Mouse (Mus musculus) bone marrow macrophage, adult 2 months (primary cell): ENCODE data around the gene Coro2b.

Source experiments
- CTCF ChIP-seq: IDR thresholded peaks from 2 replicates; pipeline ENCODE4 v1.5.1; 2012; ENCODE audit warnings: low read depth, mild to moderate bottlenecking, low read length, moderate library complexity
- POLR2A ChIP-seq: IDR thresholded peaks from 2 replicates; pipeline ENCODE4 v1.6.1; 2012; ENCODE audit warnings: mild to moderate bottlenecking, low read depth, low read length, borderline replicate concordance

DNA sequence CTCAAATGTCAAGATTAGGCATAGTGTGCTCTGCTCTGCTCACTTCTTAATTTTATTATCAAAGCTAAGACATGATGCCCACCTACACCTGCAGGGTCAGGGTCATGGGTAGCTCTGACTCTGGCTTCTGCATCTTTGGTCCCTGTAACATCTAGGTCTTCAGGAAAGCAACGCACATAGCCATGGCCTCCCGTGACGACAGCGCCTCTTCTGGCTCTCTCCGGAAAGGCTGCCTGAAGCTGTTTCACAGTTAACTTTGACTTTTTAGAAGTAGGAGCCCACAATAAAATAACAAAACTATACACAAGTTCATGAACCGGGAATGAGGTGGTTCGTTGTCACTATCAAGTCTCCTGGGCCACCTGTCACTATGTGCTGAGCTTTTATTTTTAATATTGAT is 99.4 kb downstream of the Coro2b start:
- TF ChIP-seq POLR2A, result no peak
- no peak for TF ChIP-seq CTCF
